Mouse (Mus musculus) CD8-positive naive resting alpha-beta T cell, adult 2 months (primary cell): ENCODE data around the gene Eln.

Experiments
- DNase-seq, 2 experiments: peaks; one replicate each; pipeline ENCODE4 v3.0.0; 2022; ENCODE audit warnings: low read depth in 2 of 2, low spot score in 2 of 2

The Eln gene

DNA sequence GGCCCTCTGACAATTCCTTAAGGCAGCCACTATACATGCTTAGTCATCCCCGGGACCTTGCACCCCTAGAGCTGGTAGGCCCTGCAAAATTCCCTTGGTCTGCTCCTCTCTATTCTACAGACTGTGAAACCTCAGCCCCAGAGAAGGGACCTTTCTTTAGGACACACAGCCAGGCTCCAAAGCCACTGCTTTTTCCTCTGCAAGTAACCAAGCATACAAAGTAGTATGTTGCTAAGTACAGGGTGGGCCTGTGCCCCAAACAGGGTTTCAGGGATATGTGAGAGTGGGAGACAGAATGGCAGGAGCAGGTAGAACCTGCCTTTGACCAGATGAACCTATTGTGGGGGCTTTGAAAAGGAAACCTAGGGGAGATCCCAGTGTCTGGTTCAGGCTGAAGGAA lies 59.9 kb downstream of the Eln start:
- no peak for DNase-seq

DNA sequence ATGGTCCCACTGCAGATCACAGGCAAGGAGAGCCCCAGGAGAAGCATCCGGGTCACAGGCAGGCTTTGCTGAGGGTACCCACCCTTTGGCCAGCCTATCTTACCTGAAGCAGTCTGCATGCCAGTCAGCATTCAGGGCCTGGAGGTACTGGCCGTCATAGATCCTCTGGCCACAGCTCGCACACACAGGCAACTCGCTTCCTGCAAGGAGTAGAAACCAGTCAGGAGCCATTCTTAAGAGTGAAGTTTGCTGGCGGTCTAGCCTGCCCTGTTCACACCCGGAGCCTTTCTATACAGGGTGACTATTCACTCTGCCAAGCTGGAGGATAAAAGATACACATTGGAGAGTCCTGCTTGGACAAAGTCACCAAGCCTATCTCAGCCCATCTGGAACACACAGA lies 60.6 kb downstream of the Eln start:
- DNase-seq: no peak

DNA sequence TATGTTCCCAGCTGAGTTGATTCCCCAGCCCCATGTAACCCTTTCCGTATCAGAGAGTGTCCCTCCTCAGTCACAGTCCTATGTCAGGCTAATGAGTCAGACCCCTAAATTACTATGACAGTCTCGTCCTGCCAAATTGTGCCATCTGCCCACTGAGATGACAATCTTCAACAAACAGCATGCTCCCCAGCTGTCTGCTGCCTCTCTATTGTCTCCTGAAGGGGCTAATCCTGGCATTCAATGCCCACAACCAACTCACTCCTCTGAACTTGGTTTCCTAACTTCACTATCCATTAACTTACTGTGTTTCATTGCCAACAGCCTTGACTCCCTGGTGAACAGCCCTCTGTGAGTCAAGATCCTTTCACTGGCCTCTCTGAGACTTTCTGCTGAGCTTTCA lies 62.7 kb downstream of the Eln start:
- no peak for DNase-seq

DNA sequence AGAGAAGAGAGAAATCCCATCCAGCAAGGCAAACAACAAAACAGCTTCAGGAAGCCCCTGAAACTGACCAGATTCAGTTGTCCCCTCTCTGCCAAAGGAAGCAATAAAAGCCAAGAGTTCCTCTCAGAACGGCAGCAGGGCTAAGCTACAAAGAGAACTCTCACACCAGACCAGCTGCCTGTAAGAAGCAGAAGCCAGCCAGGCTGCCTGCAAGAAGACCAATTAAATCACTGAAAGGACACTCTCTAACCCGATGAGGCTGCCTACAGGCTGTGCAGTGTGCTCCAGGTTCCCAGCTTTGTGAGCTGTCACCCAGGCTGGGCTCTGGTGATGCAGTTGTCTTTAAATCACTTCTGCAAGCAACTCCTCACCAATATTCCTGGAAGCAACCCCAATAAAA lies 63.3 kb downstream of the Eln start:
- DNase-seq: no peak

DNA sequence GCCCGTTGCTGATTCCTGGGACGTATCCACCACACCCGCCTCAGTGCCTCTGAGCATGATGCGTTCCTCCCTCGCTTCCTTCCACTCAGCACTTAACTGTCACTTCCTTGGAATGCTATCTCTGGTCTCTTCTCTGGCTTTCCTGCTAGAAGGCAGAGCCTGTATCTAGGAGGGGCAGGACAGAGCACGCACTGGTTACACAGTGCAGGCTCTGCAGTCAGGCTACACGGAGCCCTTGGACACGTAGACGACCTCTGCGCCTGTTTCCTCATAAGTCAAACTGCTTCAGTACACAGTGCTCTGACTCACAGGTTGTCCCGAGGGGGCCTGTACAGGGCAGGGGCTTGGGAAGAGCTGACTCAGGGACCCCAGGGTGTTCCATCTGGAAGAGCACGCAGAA lies 66.9 kb downstream of the Eln start:
- DNase-seq: no peak

DNA sequence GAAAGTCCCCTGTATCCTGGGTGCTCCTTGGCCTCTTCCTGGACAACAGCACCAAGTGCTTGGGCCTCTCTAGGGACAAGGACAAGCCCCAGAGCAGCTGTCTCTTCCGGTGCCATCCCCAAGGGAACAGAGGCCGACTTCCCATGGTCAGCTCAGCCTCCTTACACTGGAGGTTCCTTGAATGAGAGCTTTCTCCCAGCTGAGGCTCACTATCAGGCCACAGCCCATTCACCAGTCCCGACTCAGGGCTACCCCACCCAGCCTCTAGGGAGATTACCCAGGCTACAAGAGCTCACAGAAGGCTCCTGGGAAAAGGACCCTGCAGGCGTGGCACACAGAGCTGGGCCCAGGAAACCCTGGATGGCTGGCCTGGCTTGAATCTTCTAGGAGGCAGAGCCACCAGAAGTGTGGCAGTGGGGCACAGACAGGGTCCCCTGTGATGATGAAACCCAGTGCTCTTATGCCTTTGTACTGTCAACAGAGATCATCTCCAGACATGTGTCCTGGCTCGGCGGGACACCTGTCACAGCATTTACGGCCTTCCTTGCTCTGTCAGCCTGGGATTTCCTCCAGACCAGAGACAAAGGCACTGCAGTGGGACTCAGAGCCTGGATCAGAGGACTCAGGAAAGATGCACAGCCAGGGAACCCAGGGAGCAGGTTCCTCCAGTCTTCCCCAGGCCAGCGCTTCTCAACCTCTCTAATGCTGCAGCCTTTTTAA lies 68.1 kb downstream of the Eln start:
- no peak for DNase-seq

DNA sequence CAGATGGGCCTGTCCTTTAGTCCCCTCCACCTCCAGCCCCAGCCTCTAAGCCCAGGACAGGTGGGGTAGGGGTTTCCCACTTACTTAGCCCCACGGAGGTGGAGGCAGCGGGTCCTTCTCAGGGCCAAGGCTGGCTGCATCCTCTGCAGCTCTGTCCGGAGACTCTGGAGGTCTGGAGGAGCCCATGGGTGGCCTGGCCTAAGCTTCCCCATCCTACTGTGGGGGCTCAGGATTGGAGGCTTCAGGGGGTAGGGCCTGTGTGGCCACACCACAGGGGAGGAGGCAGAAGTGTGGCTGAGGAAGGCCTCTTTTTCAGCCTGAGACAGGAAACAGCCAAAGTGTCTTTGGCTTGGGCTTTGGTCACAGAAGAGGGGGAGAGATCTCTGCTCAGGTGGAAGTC lies 69.1 kb downstream of the Eln start:
- peak; percentile 19 to 32 for DNase-seq

DNA sequence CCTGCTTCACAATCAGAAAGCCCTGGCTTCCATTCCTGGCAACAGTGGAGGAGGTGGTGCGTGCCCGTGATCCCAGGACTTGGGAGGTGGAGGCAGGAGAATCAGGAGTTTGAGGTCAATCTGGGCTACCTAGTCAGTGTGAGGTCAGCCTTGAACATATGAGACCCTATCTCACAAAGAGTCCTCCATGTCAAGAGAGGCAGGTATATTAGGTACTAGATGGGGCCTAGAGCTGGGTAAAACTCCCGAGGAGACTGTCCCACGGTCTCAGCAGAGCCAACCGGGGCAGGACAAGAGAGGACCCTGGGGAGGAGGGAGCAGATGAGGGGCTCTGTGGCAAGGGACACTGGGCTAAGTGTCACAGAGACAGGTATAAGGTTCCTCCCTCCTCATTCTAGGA lies 69.6 kb downstream of the Eln start:
- DNase-seq: no peak

DNA sequence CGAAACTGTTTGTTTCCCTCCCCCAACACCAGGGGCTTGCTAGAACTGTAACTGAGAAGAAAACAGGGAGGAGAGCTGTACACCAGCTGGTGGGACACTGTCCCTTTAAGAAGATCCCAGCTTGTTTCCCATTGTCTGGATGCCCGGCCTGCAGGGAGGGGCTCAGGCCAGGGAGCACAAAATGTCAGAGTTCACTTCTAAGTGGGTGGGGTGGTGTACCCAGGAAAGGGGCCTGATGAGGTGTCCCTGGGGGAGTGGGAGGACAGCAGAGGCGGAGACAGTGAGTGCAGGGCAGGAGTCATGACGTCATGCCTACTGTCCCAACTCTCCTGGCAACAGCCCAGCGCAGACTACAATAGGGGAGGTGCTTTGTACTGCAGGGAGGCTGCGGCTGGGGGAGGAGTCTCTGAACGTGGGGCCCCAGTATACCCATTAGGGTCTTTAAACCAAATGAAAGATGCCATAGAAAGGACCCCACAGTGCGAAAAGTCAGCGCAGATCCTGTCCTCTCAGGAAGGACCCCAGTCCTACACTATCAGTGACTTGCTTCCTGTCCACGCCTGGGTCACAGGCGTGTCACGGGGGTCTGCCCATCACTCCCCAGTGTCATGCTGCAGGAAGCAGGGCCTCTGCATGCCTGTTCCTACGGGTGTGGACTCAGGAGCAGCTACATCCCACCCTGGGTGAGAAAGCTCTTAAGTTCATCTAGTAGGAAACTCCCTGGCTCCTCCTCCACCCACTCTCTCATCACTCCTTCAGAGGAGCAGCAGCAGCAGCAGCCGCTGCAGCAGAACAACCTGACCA lies 71.0 kb downstream of the Eln start:
- peak; percentile 10 to 23 for DNase-seq

DNA sequence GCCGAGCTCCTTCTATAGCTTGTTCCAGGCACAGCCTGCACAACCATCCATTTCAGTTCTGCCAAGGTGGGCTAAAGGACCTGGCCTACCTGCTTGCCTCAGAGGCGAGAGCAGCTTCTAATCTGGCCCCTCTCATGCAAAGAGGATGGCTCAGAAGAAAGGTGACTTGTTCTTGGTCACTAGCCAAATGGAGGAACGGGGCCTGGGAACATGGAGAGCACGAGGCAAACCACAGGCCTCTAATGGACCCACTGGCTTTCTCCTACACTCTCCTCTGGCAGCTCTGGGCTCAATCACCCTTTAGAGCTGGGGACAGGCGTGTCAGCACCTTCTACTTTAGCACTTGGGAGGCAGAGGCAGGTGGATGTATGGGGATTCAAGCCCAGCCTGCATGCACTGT lies 72.1 kb downstream of the Eln start:
- no peak for DNase-seq

DNA sequence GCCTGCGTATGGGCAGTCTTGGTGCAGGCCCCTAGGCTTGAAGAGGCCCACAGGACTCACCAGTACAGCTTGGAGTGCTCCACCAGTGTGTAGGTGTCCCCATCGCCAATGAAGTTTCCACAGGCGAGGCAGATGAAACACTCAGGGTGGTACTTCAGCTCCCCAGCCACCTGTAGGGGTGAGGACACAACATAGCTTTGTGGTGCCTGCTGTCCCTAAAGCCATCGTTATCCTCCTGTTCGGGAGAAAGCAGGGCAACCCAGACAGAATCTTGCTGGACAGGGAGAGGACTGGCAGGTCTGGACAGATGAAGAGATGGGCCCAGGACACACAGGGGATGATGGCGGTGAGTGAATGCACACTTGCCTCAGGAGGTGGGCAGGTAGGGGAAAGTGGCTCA lies 74.5 kb downstream of the Eln start:
- no peak for DNase-seq

DNA sequence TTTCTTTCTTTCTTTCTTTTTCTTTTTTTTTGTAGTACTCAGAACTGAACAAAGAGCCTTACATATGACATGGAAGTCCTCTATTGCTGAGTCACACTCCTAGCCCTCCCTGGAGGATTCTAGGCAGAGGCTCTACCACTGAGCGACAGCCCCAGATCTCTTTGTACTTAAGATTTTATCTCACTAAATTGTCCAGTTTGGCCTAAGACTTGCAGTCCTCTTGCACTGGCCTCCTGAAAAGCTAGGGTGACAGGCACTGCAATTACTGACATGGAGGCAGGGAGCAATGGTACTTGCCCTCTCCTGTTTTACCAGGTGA lies 75.0 kb downstream of the Eln start:
- DNase-seq: no peak

DNA sequence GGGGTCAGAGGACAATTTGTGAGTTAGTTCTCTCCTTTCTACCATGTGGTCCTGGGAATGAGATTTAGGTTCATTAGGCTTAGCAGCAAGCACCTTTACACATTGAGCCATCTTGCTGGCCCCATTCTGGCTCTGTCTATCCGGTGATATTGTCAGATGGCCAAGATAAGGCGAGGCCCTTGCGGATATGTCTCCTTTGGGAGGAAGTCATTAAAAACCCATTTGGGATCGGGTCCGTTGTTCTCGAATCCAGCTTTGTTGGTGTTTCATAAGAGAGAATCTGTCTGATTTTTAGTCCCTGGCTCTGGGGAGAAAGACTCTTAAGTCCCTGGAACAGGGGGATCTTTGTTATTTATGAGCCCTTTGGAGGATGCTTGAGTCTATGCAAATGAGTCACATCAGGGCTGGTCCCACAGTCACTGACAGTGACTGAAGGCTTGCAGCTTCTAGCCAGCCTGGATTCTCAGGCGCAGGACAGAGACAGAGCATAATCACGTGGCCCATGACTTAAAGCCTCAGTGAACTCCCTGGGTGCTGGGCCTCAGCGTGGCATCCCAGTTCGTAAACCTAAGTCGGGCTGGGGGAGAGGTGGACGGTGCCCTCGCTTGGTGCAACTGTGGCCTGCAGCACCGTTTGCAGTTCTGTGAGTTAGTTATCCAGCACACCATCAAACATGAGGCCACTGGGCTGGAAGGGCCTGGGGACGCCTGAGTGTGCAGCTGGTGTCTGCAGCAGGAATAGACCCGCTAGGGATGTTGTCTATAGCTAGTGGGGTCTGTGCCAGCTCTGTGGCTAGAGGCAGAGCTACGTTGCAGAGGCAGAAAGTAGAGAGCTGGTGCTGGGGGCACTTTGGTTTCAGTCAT lies 75.6 kb downstream of the Eln start:
- no peak for DNase-seq

DNA sequence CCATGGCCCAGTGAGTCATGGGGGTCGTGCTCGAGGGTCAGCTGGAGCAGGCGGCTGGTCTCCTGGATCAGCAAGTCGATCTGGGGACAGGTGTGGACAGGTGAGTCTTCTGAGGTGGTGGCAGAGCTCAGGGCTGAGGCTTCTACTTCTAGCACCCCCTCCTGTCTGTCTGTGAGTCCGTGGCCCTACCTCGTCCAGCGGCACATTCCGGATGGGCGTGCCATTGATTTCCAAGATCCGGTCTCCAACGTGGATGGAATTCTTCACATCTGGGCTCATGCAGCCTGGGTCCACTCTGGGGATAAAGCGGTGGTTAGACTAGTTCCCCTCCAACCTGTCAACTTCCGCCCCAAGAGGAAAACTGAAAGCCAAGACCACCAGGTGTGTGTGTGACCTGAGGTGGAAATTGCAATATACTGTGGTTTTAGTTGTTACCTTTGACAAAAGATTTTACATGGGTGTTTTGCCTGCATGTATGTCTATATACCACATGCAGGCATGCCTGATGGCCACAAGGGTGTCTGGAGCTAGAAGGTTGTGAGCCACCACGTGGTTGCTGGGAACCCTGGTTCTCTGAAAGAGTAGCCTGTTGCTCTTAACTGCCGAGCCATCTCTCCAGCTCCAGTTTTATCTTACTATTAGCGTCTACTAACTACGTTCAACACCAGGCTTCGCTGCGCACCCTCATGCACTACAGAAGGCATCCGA lies 78.0 kb downstream of the Eln start:
- no peak for DNase-seq

DNA sequence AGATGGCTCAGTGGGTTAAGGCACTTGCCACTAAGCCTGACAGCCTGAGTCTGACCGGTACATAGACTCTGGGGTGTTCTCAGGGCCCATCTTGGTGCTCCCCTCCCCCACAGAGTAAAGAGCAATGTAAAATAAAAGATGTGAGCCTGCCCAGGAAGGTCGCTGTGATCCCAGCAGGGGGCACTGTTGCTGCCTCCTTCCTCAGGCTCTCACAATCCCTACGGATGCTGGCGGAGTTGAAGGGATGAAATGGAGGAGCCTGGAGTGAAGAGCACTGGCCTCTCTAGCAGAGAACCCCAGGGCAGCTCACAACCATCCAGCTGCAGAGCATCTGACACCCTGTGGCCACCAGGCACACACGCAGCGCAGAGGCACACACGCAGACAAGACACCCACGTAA lies 78.6 kb downstream of the Eln start:
- DNase-seq: no peak

DNA sequence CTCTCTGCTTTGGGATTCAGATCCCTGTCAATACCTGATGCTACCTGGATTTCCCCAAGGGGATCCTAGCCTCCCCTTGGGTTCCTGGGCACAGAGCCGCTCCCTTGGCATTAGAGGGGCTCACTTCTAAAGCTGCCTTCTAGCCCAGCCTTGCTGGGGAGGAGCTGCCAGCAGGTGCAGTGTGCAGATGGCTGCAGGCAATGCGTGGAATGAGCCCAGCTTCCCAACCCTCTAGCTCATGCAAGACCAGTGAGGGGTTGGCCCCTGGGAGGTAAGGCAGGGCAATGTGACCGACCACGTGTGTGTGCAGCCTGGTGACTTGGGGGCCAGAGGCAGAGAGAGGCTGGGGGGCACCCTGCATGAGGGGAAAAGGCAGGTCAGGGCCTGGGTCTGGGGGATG lies 90.4 kb downstream of the Eln start:
- no peak for DNase-seq
